Mouse (Mus musculus): ENCODE data around the gene Klhl21.

DNA sequence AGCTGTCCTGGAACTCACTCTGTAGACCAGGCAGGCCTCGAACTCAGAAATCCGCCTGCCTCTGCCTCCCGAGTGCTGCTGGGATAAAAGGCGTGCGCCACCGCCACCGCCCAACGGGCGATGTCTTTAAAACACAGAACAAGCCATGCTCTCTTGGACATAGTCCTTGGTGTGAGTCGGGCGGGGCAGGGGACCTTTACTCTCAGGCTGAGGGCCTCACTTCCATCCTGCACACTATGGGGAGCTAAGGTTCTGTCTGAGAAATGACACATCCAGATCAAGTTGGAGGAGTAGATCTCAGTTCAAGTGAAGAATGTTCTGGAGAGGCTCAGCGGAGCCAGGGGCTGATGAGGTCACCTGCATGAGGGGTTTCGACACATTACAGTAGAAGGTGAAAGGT, 24.3 kb downstream of the Klhl21 start:
- TF ChIP-seq CTCF (IDR thresholded peaks at IDR 0.05; ENCODE audit: borderline replicate concordance, insufficient read depth, low read length) (no peak), POLR2A (IDR thresholded peaks at IDR 0.05; ENCODE audit: low read depth, low read length) (no peak)
